Mouse (Mus musculus) lung, embryonic 14.5 days (tissue): ENCODE results near the gene Zfp358. TPM values are rescaled to one million over a fixed set of nuclear protein-coding genes. Genes with fewer than 3 reads are reported as not detected.

Experiments used
- ATAC-seq: fragments of 200-750 bp; cut with Nextera tagmentation; 2 replicates; pipeline ENCODE4 v1.8.0; 2017; ENCODE audit warnings: mild to moderate bottlenecking, moderate TSS enrichment, moderate library complexity; ENCODE audit not compliant: insufficient read depth
- DNase-seq: peaks from one replicate; pipeline ENCODE4 v3.0.0-alpha.2; 2015
- H3K27ac ChIP-seq: fragments of 300-500 bp; sonication (generic); 2 replicates; pipeline ENCODE4 v1.5.1; 2014; ENCODE audit warnings: low read depth, mild to moderate bottlenecking, moderate library complexity
- H3K27me3 ChIP-seq: fragments of 300-500 bp; sonication (generic); 2 replicates; pipeline ENCODE4 v1.6.1; 2014; ENCODE audit warnings: low read length, control low read depth; ENCODE audit not compliant: insufficient read depth
- H3K36me3 ChIP-seq: fragments of 300-500 bp; sonication (generic); 2 replicates; pipeline ENCODE4 v1.6.1; 2014; ENCODE audit warnings: control low read depth; ENCODE audit not compliant: insufficient read depth
- H3K4me1 ChIP-seq: fragments of 300-500 bp; sonication (generic); 2 replicates; pipeline ENCODE4 v1.6.1; 2014; ENCODE audit warnings: antibody characterized with exemption, control low read depth; ENCODE audit not compliant: insufficient read depth
- H3K4me2 ChIP-seq: fragments of 300-500 bp; sonication (generic); 2 replicates; pipeline ENCODE4 v1.6.1; 2014; ENCODE audit warnings: mild to moderate bottlenecking
- H3K4me3 ChIP-seq: fragments of 300-500 bp; sonication (generic); 2 replicates; pipeline ENCODE4 v1.5.1; 2014; ENCODE audit warnings: low read depth, low read length
- H3K9ac ChIP-seq: fragments of 300-500 bp; sonication (generic); 2 replicates; pipeline ENCODE4 v1.6.1; 2014
- H3K9me3 ChIP-seq: fragments of 300-500 bp; sonication (generic); 2 replicates; pipeline ENCODE4 v1.6.1; 2016; ENCODE audit warnings: low read depth, low read length, control low read depth
- CTCF ChIP-seq: IDR thresholded peaks from 2 replicates; pipeline ENCODE4 v1.5.1; 2016; ENCODE audit warnings: antibody characterized with exemption, low read depth
- WGBS: fragments of 180-500 bp; shearing (Covaris S2); extraction: QIAGEN DNeasy Blood & Tissue Kit; methylation state at CpG from one replicate; pipeline ENCODE4 v1.1.7; 2014; 5-methylcytosine and 5-hydroxymethylcytosine counted together
- polyA plus RNA-seq: library from polyadenylated mRNA; unstranded; fragments of >200 nt; fragmentation: Nextera tagmentation; extraction: Ambion mirVana; gene quantifications from 2 replicates; pipeline ENCODE4 v1.2.1, GENCODE M21; 2014

The Zfp358 gene
- polyA plus RNA-seq, 1 experiment from 2014 or later: 21.7 TPM

DNA sequence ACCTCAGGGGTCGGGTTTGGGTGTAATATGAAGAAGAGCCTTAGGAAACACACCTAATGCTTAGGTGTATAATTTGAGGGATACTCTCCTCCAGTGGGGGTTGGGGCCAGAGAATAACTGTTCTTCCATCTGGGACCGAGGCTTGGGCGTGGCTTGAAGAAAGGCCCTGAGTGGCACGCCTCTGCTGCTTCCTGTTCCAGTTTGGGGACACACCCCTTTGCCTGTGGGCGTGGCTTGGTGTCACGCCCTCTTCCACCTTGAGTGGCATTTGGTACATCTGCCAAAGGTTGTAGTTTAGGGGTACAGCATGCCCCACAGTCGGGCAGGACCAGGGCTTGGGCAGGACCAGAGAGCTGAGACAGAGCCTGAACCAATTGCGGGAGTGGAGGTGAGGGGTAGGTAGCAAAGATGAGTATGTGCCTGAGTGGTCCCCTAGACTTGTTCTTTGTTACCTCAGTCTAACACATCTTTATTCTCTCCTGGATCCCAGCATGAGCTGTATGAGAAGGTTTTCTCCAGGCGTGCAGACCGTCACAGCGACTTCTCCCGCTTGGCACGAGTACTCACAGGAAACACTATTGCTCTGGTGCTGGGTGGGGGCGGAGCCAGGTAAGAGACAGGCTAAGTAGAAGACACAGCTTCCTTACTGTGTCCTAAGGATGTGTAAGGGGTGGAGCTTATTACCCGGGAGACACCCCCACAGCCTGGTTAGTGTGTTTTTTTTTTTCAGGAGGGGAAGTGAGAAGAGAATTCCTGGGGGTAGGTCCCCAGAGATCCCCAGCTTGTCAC is 43.3 kb downstream of the Zfp358 start:
- TF ChIP-seq CTCF: no peak
- 61% methylated on average over 15 of the region's 15 CpGs for WGBS
- DNase-seq: peak; percentile 4
- Histone ChIP-seq H3K4me3 (no peak overlapping the region), H3K9me3 (no peaks in the 10 kb centered on the region), H3K9ac (no peak overlapping the region), H3K4me1 (no peaks in the 10 kb centered on the region), H3K4me2 (no peak overlapping the region), H3K36me3 (peaks cover 74% of the 10 kb centered on the region), H3K27me3 (no peaks in the 10 kb centered on the region), H3K27ac (no peak overlapping the region)
- ATAC-seq: peak; percentile 31; the same call in 1 of the 2 replicates

DNA sequence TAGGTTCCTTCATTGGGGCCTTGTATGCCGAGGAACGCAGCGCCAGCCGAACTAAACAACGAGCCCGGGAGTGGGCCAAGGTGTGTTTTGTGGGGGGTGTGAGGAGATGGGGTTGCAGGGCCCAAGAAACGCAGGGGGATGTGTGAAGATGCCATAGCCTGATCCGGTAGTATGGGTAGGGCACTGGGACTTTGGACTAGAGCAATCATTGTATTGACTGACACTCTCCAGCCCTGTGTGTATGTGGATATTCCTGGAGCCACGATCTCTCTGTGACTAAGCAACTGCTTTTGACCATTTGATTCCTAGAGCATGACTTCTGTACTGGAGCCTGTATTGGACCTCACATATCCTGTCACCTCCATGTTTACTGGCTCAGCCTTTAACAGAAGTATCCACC is 44.0 kb downstream of the Zfp358 start:
- H3K4me1 ChIP-seq: no peaks in the 10 kb centered on the region
- no peaks in the 10 kb centered on the region for H3K27me3 ChIP-seq
- H3K4me3 ChIP-seq: no peak overlapping the region
- DNase-seq (no peak), ATAC-seq (no peak)
- no peak for TF ChIP-seq CTCF
- no peak overlapping the region for H3K4me2 ChIP-seq
- no peak overlapping the region for H3K27ac ChIP-seq
- no peak overlapping the region for H3K9ac ChIP-seq
- 92% methylated on average over 9 of the region's 9 CpGs for WGBS
- H3K9me3 ChIP-seq: no peaks in the 10 kb centered on the region
- H3K36me3 ChIP-seq: peaks cover 69% of the 10 kb centered on the region

DNA sequence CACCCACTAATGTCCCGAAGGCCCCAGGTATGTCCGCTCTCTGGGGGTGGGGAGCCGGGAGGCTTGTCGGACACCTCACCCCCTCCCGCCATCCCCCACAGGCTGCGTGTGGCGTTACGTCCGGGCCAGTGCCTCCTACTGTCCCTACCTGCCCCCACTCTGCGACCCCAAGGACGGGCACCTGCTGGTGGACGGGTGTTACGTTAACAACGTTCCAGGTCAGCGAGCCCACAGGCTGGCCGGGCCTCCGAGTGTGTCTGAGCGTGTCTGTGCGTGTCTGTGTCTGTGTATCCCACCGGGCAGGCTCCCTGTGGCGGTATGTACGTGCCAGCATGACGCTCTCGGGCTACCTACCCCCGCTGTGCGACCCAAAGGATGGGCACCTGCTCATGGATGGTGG is 44.7 kb downstream of the Zfp358 start:
- Histone ChIP-seq H3K9ac (no peak overlapping the region), H3K36me3 (peaks cover 64% of the 10 kb centered on the region), H3K27me3 (no peaks in the 10 kb centered on the region), H3K4me3 (no peak overlapping the region), H3K4me1 (no peaks in the 10 kb centered on the region), H3K27ac (no peak overlapping the region), H3K9me3 (no peaks in the 10 kb centered on the region), H3K4me2 (no peak overlapping the region)
- ATAC-seq: no peak
- WGBS: 92% methylated on average over 26 of the region's 26 CpGs
- no peak for DNase-seq
- no peak for TF ChIP-seq CTCF

DNA sequence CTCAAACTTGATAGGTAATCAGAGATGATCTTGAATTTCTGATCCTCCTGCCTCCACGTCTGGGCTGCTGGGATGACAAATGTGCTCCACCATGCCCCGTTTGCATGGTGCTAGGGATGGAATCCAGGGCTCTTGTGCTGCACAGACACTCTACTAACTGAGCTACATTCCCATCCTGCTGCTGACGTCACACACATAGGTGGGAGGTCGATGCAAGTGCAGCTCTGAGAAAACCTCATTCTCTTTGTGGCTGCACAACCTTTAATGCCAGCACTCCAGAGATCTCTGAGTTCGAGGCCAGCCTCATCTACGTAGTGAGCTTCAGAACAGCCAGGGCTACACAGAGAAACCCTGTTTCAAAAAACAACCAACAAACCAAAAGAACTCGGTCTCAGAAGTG is 46.2 kb downstream of the Zfp358 start:
- no peak overlapping the region for H3K4me2 ChIP-seq
- TF ChIP-seq CTCF: no peak
- peaks cover 71% of the 10 kb centered on the region for H3K36me3 ChIP-seq
- H3K9ac ChIP-seq: no peak overlapping the region
- 77% methylated on average over 7 of the region's 7 CpGs for WGBS
- DNase-seq (no peak), ATAC-seq (no peak)
- no peaks in the 10 kb centered on the region for H3K27me3 ChIP-seq
- no peaks in the 10 kb centered on the region for H3K4me1 ChIP-seq
- H3K4me3 ChIP-seq: no peak overlapping the region
- H3K27ac ChIP-seq: no peak overlapping the region
- H3K9me3 ChIP-seq: no peaks in the 10 kb centered on the region

DNA sequence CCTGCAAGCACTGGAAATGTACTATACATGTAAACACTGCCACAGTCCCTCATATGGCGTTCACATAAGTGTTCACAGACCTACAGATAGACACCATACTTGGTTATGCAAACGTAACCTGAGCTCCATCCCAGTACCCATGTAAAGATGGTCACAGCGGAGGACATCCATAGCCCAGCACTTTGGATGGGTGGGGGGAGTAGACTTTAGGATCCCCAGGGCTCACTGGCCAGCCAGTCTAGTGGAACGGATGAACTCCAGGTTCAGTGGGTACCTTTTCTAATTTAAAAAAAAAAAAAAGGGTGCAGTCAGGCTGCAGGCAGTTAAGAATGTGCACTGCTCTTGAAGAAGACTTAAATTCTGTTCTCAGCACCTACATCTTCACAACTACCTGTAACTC is 47.1 kb downstream of the Zfp358 start:
- TF ChIP-seq CTCF: no peak
- Histone ChIP-seq H3K4me1 (no peaks in the 10 kb centered on the region), H3K4me2 (no peak overlapping the region), H3K4me3 (no peak overlapping the region), H3K36me3 (peaks cover 77% of the 10 kb centered on the region), H3K27me3 (no peaks in the 10 kb centered on the region), H3K9me3 (no peaks in the 10 kb centered on the region), H3K27ac (no peak overlapping the region), H3K9ac (no peak overlapping the region)
- DNase-seq: no peak
- 85% methylated on average over 4 of the region's 4 CpGs for WGBS
- ATAC-seq: no peak

DNA sequence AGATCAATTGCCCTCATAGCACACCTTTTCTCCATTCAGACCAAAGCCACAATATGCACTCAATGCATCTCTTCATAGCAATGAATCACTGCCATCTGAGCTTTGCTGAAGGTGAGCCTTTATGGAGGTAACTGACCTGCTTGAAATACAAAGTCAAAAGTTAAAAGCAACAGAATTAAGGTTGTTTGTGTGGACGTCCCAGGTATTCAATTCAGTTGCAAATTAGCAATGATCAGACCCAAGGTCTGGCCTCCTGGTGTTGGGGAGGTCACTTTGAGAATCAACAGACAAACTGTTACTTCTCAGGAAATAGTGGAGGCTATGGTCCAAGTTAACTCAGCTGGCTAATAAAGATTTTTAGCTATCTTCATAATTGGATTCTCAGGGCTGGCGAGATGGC is 53.6 kb downstream of the Zfp358 start:
- DNase-seq (no peak), ATAC-seq (no peak)
- WGBS: 73% methylated on average over 2 of the region's 2 CpGs
- Histone ChIP-seq H3K27ac (no peak overlapping the region), H3K27me3 (no peaks in the 10 kb centered on the region), H3K9me3 (no peaks in the 10 kb centered on the region), H3K36me3 (peaks cover 25% of the 10 kb centered on the region), H3K4me1 (no peaks in the 10 kb centered on the region), H3K4me3 (no peak overlapping the region), H3K9ac (no peak overlapping the region), H3K4me2 (no peak overlapping the region)
- TF ChIP-seq CTCF: no peak

Other genes starting within 250 kb of the Zfp358 start
- gene Insr, start 213.5 kb upstream of the Zfp358 start, polyA plus RNA-seq: 35.5 and 39.4 TPM in 2 replicates
- 0.27 and 0.43 TPM in 2 replicates for gene A430078G23Rik, start 139.7 kb upstream of the Zfp358 start, polyA plus RNA-seq
- 7.8 TPM in 2 replicates for gene Arhgef18, start 100.1 kb upstream of the Zfp358 start, polyA plus RNA-seq
- 3.9 and 4.4 TPM in 2 replicates for gene Pex11g, start 25.5 kb upstream of the Zfp358 start, polyA plus RNA-seq
- not detected in 2 replicates for gene Tex45, start 22.3 kb upstream of the Zfp358 start, polyA plus RNA-seq
- 38.3 and 39.9 TPM in 2 replicates for gene Mcoln1, start 7.3 kb downstream of the Zfp358 start, polyA plus RNA-seq
- gene Pnpla6, start 22.2 kb downstream of the Zfp358 start, polyA plus RNA-seq: 17.5 and 19.1 TPM in 2 replicates
- gene C330021F23Rik, start 74.9 kb downstream of the Zfp358 start, polyA plus RNA-seq: 0.72 and 0.91 TPM in 2 replicates
- 6.8 and 7.5 TPM in 2 replicates for gene Camsap3, start 94.2 kb downstream of the Zfp358 start, polyA plus RNA-seq
- 55.6 and 55.9 TPM in 2 replicates for gene Xab2, start 128.2 kb downstream of the Zfp358 start, polyA plus RNA-seq
- 79.4 and 92.1 TPM in 2 replicates for gene Pet100, start 128.4 kb downstream of the Zfp358 start, polyA plus RNA-seq
- gene Pcp2, start 132.4 kb downstream of the Zfp358 start, polyA plus RNA-seq: not detected in 2 replicates
- 61.4 and 64.0 TPM in 2 replicates for gene Stxbp2, start 137.8 kb downstream of the Zfp358 start, polyA plus RNA-seq
- gene Retn, start 162.6 kb downstream of the Zfp358 start, polyA plus RNA-seq: 0.20 TPM in 1 of 2 replicates, not detected in the other
- gene Mcemp1, start 172.6 kb downstream of the Zfp358 start, polyA plus RNA-seq: 0.79 and 0.87 TPM in 2 replicates
- 11.1 and 11.9 TPM in 2 replicates for gene Fcor, start 179.2 kb downstream of the Zfp358 start, polyA plus RNA-seq
- 29.7 and 31.0 TPM in 2 replicates for gene Trappc5, start 183.2 kb downstream of the Zfp358 start, polyA plus RNA-seq
- 0.18 and 0.32 TPM in 2 replicates for gene Fcer2a, start 201.0 kb downstream of the Zfp358 start, polyA plus RNA-seq
- gene Clec4g, start 227.5 kb downstream of the Zfp358 start, polyA plus RNA-seq: 0.66 TPM in 1 of 2 replicates, not detected in the other